8 mouse cellular contexts compared by ENCODE assay signal in the genomic region with DNA sequence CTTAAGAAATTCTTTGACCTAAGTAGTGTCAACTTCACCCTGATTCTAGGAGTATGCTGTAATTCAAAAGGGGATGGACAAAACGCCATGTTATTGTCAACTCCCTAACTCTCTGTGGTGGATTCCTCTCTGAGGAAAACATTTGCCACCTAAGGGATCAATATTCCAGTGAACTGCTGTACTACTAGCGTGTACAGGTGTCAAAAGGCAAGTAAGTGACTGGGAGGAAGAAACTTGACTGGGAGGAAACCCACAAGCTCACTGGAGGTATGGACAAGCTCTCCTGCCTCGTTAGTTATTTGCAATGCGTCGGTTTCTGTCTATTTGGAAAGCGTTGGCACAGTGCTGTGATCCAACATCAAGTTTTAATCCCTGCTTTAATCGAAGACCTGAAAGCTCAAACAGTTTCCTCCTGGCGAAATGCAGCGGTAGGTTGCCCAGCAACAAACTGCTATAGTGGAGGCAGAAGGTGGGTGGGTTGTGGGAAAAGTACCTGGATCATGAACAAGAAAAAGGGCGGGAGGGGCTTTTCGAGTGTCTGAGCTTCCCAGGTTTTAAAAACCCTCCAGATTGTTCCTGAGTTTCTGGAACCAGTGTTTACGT. TPM values are rescaled to one million over a fixed set of nuclear protein-coding genes. Genes with fewer than 3 reads are reported as not detected.
DNase-seq lines count a peak whose midpoint lies in the region; ATAC-seq and TF ChIP-seq lines count a peak whose summit lies in the region.

Gene Dpagt1 (plus strand): TSS at position 252 of the 603 bp plus-strand sequence.

- peaks cover 6% of the 10 kb centered on the region; the same call in 1 of the 2 replicates for H3K36me3 ChIP-seq in midbrain, embryonic 11.5 days (ENCODE audit: control insufficient read depth, insufficient read depth, low read length)

- ATAC-seq in midbrain, embryonic 11.5 days (ENCODE audit: low FRiP score): peak; percentile 33; the same call in 1 of the 2 replicates

- H3K9me3 ChIP-seq in midbrain, embryonic 11.5 days (ENCODE audit: control insufficient read depth, low read length): no peaks in the 10 kb centered on the region

- H3K4me3 ChIP-seq in bone marrow macrophage, adult 2 months (ENCODE audit: insufficient read depth, low read length): peak within 1 kb of the TSS; percentile 68
- H3K4me3 ChIP-seq in midbrain, embryonic 11.5 days (ENCODE audit: low read depth, low read length): peak within 1 kb of the TSS; percentile 73

- peak within 1 kb of the TSS; percentile 76 for H3K27ac ChIP-seq in bone marrow macrophage, adult 2 months (ENCODE audit: insufficient read depth, low read depth, low read length)
- H3K27ac ChIP-seq in midbrain, embryonic 11.5 days (ENCODE audit: low read depth, low read length): peak within 1 kb of the TSS; percentile 85

- no peaks in the 10 kb centered on the region for H3K27me3 ChIP-seq in midbrain, embryonic 11.5 days (ENCODE audit: control insufficient read depth, insufficient read depth, low read length)

- peak within 1 kb of the TSS; percentile 72 for H3K4me2 ChIP-seq in midbrain, embryonic 11.5 days

- TF ChIP-seq POLR2A in bone marrow macrophage, adult 2 months (IDR thresholded peaks at IDR 0.05; ENCODE audit: borderline replicate concordance, low read depth, low read length): no peak

- H3K9ac ChIP-seq in midbrain, embryonic 11.5 days (ENCODE audit: low read length): peak within 1 kb of the TSS; percentile 73

- DNase-seq in layer of hippocampus, adult 18-20 months (ENCODE audit: low spot score in 2 of 2): no peak
- no peak for DNase-seq in layer of hippocampus, adult 11-12 months (ENCODE audit: low spot score)
- DNase-seq in heart, adult 8-10 months (ENCODE audit: low spot score): no peak
- DNase-seq in layer of hippocampus, postnatal 10 days (ENCODE audit: low spot score in 2 of 2): no peak
- DNase-seq in midbrain, embryonic 11.5 days (ENCODE audit: low spot score, missing footprints): no peak
- no peak for DNase-seq in right cerebral cortex, adult 18-20 months
- no peak for DNase-seq in natural killer cell, adult 2 months (ENCODE audit: low spot score in 2 of 2)

- H3K4me1 ChIP-seq in bone marrow macrophage, adult 2 months (ENCODE audit: control insufficient read depth, insufficient read depth, low read length): peaks cover 13% of the 10 kb centered on the region
- peaks cover 12% of the 10 kb centered on the region for H3K4me1 ChIP-seq in midbrain, embryonic 11.5 days (ENCODE audit: control insufficient read depth, insufficient read depth, low read length)

- TF ChIP-seq CTCF in bone marrow macrophage, adult 2 months (IDR thresholded peaks at IDR 0.05; ENCODE audit: low read depth, low read length): no peak

- 7% methylated on average over 12 of the region's 12 CpGs for WGBS in midbrain, embryonic 11.5 days

RNA-seq across cellular contexts. Expression of gene Dpagt1, which starts in this region (rescaled TPM):
- total RNA-seq in layer of hippocampus, adult 18-20 months (2021): 10 to 100 TPM; 14.7 to 15.7 TPM
- 44.7 and 49.6 TPM in 2 replicates for polyA plus RNA-seq in bone marrow macrophage, adult 2 months (2012; ENCODE audit: insufficient read depth, insufficient read length, missing spikeins)
- 10 to 100 TPM; 19.4 to 23.5 (median 20.5) TPM for total RNA-seq in heart, adult 8-10 months (2022)
- total RNA-seq in layer of hippocampus, postnatal 10 days (2021): 10 to 100 TPM; 16.5 to 18.5 TPM
- 41.8 and 48.9 TPM in 2 replicates for polyA plus RNA-seq in midbrain, embryonic 11.5 days (2014; fragmentation: Nextera tagmentation; extraction: Ambion mirVana)
